Mouse (Mus musculus): ENCODE results near the gene Ppil4.
"Not testable (repeated sequence)": the region's sequence is repeated elsewhere in the genome, so short reads cannot be mapped to it uniquely, and the experiment has no call there.

Gene Ppil4

DNA sequence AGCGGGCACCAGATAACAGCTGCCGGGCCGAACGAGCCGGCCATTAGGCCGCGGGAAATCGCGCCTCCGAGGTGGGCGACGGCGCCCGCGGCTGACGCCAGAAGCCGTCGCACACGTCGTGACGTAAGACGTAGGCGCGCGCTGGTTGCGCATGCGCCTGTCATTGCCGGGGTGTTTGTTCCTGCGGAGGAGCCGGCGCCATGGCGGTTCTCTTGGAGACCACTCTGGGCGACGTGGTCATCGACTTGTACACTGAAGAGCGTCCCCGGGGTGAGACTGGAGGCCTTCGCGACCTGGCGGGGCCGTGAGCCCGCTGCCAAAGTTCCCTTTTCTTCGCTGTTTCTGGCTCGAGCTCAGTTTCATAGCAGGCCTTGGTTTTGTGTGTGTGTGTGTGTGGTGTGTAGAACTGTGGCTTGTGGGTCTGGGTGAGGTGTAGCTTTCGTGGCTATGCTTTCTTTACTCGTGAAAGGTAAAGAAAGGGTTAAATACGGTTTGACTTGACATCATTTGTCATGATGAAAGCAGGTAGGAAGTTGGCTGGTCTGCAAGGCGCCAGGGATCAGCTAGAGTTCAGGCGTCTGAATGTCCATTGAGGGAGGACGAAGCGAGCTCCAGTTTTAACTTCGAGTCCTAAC is at the start of gene Ppil4, which contains the start of gene Ginm1:
Gene Ppil4 (plus strand): TSS at position 141 of the 635 bp plus-strand sequence.
Gene Ginm1 (minus strand): TSS at position 74 of the 635 bp plus-strand sequence.
- DNase-seq (ENCODE audit: extremely low read depth, low read depth): peak; percentile 62

DNA sequence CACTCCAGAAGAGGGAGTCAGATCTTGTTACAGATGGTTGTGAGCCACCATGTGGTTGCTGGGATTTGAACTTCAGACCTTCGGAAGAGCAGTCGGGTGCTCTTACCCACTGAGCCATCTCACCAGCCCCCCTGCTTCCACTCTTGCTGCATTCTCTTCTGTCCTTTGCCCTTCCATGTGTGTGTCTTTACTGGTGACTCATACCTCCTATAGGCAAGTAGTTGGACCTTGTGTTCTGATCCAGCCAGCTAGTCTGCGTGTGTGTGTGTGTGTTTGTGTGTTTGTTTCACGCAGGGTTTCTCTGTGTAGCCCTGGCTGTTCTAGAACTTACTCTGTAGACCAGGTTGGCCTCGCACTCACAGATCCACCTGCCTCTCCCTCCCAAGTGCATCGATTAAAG is 47.2 kb upstream of the Ppil4 start:
- not testable (repeated sequence) for DNase-seq (ENCODE audit: extremely low read depth, low read depth)

DNA sequence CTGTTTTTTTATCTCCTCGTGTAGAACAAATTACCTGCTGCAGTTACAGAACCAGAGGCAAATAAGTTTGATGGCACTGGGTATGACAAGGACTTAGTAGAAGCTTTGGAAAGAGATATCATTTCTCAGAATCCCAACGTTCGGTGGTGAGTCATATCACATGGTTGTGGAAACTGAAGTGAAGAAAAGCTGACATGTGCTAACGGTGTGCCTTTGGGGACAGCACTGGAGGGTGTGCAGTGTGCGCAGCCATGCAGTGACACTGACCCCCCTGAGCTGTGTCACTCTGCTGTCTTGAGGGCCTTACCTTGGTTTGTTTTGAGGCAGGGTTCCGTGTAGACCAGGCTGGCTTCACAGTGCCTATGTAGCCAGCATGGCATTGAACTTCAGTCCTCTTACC is 43.9 kb upstream of the Ppil4 start:
- no peak for DNase-seq (ENCODE audit: extremely low read depth, low read depth)

DNA sequence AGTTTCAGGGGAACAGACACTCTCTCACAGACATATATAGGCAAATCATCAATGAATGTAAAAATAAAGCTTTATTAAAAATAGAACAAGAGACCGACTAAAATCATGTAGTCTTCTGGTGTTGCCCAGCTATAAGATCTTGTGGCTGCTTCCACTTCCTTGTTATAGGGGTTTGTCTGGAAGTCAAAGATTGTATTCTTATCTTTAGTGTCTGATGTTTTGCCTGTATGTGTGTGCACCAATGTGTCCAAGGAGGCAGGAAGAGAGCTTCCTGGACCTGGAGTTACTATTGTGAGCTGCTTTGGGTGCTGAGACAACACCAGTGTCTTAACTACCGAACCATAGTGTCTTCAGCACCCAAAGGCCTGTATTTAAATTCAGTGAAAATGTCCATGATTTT is 35.1 kb upstream of the Ppil4 start:
- peak; percentile 58 for DNase-seq (ENCODE audit: extremely low read depth, low read depth)

DNA sequence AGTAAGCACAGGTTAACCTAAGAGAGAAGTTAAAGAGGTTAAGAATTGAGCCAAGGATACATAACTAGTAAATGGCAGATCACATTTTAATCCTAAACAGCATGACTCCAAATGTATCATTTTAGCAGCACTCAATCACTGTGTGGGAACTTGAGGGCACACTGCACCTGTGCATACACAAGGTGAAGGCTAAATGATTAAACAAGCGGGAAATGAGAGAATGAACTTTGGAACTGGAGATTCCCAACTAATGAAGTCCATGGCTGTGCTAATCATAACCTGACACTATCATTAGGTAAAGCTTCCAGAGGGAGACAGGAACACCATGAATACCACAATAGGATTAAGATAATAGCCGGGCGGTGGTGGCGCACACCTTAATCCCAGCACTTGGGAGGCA is 20.3 kb upstream of the Ppil4 start:
- DNase-seq (ENCODE audit: extremely low read depth, low read depth): no peak

DNA sequence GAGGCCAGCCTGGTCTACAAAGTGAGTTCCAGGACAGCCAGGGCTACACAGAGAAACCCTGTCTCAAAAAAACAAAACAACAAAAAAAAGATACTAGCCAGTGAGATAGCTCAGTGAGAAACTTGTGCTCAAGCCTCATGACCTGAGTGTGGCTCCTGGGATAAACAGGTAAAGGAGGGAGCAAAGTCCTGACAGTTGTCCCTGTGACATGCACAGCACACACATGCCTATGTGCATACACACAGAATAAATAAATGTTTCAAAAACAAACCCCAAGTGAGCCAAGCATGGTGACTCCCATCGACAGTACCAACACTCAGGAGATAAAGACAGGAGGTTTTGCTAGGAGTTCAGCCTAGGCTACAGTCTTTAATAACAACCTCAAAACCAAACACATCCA is 19.9 kb upstream of the Ppil4 start:
- DNase-seq (ENCODE audit: extremely low read depth, low read depth): no peak

DNA sequence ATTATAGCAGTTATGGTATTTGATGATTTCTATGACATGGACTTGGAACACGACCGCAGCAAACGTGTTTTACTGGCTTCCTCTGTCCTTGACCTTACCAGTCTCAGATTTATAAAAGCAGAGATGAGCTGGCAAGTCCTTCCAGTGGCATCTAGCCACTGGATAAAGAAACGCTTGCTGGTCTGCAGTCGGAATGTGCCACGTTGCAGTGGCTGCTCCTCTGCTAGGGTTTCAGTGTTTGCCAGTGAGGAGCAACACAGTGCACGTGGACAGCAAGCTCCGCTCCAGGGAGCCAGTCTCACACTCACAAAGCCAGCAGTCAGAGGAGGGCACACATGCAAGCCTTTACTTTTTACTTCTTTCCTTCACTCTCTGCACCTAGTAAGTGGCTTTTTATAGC is 17.3 kb upstream of the Ppil4 start:
- no peak for DNase-seq (ENCODE audit: extremely low read depth, low read depth)

DNA sequence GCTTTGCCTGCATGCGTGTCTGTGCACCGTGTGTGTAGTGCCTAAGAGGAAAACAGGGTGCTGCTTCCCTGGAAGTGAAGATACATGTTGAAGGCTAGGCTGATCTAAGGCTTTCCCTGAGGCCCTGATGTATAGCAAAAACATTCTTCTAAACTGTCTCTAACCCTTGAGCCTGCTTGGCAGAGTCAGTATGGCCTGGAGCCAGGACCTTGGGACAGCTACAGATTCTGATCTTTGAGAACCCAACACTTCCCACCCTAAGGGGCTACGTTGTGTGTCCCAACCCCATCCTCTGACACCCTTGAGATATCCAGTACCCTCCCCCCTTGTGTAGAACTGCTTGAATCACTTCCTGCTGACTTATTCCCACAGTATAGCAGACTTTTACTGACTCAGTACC is 14.3 kb upstream of the Ppil4 start:
- no peak for DNase-seq (ENCODE audit: extremely low read depth, low read depth)

DNA sequence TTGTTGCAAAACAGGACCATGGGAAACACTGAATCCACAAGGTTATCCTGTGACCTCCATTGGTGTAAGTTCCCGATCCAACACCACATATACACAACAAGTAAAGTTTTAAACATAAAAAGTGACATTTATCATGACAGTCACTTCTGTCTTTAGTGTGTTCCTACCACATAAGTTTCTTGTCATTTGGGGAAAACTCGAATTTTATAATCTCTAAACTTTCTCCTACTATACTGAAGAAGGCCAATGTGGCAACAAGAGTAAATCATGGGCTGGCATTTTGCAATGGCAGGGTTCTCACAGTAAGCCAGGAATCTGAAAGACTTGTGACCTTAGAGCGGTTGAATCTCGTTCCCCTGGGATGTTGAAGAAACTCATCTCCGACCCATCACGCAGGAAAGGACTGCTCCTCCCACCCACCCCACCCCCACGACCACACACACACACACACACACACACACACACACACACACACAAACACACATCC is 12.9 kb upstream of the Ppil4 start:
- no peak for DNase-seq (ENCODE audit: extremely low read depth, low read depth)

DNA sequence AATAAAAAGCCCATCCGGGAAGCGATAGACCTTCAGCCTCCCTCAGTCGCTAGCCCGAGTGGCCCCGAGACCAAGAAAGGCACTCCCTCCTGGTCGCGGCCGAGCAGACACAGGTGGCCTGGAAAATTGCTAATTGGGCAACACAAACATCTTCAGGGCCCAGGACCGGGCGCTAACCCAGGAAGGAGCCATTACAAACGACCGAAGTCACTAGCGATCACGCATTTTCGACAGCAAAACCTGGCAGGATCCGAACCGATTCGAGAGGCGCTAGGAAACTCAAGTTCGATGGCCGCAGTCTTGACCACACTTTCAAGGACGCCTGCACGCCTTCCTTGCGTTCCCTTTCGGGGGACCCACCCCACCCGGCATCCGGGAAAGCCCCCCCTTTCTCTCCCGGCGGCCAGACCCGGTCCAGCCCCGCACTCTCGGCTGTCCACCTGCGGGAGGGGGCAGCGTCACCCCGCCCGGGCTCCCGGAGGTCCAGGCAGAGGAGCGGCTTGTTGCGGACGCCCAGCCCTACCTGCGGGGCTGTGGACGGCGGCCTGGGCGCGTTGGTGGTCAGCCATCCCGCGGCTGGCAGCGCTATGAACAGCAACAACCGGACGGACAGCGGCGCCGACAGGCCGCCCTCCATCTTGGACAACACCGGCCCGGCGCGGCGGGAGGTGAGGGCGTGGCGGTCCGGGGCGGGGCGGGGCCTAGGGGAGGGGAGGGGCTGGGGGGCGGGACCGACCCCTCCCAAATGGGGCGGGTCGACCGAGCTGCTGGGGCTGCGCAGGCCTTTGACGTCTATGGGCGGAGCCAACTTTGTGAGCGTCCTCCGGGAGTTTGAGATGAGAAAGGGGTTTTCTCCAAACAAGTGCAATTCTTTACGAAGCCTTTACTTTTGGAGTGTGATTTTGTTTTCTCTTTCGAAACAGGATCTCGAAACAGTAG is 12.2 kb upstream of the Ppil4 start:
- DNase-seq (ENCODE audit: extremely low read depth, low read depth): peak; percentile 51

DNA sequence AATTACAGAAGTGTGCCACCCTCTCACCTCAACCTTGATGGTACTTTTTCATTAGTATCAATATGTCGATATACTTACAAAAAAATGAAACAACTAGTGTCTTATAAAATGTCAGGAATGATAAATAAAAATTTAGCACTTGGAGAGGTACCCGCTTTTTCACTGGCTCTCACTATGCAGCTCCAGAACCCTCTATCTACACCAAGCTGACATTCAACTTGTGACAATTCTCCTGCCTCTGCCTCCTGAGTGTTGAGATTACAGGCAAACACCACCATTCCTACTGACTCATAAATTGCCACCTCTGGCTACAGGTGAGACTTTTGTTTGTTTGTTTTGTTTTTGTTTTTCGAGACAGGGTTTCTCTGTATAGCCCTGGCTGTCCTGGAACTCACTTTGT is 11.5 kb upstream of the Ppil4 start:
- no peak for DNase-seq (ENCODE audit: extremely low read depth, low read depth)

DNA sequence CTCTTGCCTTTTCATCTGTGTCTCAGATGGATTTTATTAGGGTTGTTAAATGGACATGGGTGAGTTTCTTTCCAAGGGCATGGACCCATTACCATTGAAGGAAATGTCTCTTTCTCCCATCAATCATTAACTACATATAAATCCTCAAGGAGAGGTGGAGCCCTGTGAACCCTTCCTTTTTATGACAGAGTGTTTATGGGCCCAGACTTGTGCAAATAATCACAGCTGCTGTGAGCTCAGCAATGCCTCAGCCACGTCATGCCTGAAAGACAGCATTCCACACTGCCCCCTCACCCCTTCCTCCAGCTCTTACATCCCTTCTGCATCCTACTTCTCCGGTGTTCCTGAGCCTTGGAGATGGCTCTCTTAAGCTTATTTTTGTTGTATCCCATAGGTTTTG is 5.4 kb upstream of the Ppil4 start:
- DNase-seq (ENCODE audit: extremely low read depth, low read depth): no peak

DNA sequence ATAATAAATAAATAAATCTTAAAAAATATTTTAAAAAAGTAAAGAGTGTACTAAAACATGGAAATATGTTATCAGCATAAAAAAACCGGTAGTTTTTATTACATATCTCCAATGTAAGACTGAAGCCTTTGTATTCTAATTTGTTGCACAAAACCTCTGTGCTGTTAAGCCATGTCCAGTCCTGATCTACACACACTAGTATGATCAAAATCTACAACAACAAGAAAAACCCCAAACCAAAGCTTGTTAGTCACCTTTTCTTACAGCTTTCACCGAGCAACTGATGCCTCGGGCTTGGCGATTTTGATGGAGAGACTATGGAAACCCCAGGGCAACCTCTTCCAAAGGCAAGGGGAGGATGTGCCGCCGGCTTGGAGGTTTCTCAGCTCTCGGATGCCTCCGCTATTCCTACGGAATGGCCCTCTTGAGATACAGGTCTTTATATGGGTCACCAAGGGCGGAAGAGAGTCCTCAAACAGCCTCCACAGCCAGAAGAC is 389 bp upstream of the Ppil4 start:
- DNase-seq (ENCODE audit: extremely low read depth, low read depth): no peak

DNA sequence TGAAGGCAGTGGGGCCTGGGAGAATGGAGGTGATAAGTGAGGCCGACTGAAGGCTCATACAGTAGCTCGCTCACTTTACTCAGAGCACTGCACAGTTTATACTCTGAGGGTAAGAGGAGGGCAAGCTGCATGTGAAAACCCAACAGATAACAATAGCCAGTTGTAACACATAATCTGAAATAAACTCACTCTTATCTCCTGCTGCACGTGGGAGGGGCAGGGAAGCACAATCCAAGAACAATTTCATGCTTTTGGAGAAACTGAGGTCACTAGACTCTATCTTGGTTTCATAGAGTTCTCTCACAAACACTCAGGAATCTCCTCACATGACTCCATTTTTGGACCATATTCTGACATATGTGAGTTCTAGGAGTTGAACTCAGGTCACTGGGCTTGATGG is 8.6 kb downstream of the Ppil4 start:
- no peak for DNase-seq (ENCODE audit: extremely low read depth, low read depth)

DNA sequence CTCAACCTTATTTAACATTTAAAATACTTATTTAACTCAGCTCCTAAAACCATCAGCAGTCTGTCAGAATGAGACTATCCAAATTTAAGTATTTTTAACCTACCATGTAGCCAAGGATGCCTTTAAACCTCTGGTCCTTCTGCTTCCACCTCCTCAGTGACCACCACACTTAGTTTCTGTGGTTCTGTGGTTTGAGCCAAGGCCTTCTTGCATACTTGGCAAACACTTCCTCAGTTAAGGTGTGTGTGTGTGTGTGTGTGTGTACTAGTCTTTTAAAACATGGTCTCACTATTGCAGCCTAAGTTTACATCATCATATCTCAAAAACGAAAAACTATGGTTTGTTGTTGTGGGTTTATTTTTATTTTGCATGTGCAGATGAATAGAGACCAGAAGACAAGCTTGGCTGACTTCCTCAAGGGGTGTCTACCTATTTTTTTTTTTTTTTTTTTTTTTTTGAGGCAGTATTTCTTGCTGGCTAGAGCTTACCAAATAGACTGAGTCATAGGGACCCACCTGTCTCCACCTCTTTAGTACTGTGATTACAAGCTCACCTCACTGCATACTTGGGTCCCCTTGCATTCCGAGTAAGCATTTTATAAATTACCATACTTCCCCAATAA is 9.9 kb downstream of the Ppil4 start:
- no peak for DNase-seq (ENCODE audit: extremely low read depth, low read depth)

DNA sequence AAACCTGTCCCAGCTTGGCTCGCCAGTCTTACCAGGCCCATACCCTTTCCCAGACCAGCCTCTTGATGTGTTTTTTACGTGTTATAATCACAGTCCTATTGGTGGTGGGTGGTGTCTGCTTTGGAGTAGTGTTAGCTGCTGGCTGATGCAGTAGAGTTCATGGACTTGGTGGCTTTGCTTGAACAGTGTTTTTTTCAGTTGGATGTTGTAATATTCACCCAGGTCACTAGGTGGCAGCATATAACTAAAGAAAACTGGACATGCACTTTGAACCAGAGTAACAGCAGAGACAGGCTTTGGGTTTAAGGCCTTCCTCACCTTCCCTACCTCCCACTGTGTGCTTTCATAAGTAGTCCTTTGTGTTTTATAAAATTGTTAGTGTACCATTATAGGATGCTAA is 17.2 kb downstream of the Ppil4 start:
- DNase-seq (ENCODE audit: extremely low read depth, low read depth): peak; percentile 49

DNA sequence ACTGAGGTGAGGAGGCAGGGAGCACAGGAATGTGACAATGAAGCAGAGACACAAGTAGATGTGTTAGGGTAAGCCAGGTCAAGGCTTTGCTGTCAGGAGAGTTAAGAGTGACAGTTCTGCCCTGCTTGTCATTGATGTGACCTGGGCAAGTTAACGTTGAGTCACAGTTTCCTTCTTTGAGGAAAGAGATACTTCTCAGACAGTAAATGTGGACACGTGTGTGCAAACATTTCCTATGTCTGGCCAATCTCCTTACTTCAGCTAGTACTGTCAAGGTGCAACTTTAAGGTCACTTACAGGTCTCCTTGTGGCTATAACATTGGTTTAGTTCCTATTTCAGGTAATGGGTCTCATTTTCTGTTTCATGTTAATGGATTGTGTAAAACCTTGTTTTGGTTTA is 23.8 kb downstream of the Ppil4 start:
- no peak for DNase-seq (ENCODE audit: extremely low read depth, low read depth)

DNA sequence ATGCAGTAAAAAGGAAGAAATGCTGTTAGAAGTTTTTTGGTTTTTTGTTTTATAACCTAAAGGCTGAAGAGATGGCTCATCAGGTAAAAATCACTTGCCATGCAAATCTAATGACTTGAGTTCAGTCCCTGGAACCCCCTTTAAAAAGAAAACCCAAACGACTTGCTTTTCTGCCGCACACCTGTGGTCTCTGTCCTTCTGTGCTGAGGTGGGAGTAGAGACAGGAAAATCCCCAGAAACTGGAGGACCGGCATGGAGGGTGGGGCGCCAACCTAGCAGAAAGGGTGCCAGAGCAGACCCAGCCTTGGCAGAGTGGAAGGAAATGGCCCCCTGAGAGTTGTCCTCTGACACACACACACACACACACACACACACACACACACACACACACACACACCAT is 26.0 kb downstream of the Ppil4 start:
- no peak for DNase-seq (ENCODE audit: extremely low read depth, low read depth)

DNA sequence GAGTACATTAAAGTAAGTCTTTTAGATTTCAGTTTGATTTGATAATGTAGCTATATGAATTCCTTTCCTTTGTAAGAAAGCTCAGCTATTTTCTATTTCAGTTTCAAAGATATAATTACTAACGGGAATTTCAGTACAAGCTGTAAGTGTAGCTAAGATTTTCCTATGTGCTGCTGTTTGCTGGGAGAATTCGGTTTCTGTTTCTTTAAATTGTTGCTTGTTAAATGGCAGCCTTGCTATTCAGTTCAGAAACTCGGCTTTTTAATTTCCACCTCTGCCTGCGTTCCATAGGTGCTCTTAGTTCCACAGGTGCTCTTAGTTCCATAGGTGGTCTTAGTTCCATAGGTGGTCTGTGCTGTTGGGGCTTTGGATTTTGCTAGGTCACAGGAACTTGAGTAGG is 26.5 kb downstream of the Ppil4 start:
- DNase-seq (ENCODE audit: extremely low read depth, low read depth): no peak

DNA sequence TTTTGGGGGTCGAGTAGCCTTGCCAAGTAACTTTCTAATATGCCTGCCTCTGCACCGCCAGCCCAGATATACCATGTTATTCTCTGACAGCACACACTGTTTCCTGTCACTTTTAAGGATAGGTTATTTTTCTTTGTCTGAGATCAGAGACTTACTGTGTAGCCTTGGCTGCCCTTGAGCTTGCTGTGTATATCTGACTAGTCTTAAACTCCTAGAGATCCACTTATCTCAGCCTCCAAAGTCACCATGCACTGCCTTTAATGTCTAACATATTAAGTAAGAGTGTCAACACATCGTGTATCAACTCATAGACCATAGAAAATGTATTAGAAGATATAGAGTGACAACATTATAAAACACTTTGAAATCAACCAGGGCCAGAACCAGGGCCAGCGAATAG is 26.9 kb downstream of the Ppil4 start:
- DNase-seq (ENCODE audit: extremely low read depth, low read depth): no peak

DNA sequence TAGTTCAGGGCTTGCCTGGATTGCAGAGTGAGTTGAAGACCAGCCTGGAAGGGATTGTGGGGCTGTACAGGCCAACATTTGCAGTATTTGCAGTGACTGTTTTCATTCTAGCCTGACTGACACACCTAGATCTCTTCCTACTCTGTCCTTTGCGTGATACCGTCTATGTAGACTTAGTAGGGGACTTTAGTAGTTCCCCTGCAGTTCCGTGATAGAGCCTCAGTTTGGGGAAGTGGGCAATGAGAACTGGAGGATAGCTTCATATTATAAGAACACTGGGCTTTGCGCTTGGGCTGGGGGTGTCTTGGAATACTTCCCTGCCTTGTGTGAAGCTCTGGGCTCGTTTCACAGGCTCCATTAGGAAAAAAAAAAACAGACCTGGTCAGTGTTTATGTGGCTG is 27.5 kb downstream of the Ppil4 start:
- DNase-seq (ENCODE audit: extremely low read depth, low read depth): peak; percentile 40

DNA sequence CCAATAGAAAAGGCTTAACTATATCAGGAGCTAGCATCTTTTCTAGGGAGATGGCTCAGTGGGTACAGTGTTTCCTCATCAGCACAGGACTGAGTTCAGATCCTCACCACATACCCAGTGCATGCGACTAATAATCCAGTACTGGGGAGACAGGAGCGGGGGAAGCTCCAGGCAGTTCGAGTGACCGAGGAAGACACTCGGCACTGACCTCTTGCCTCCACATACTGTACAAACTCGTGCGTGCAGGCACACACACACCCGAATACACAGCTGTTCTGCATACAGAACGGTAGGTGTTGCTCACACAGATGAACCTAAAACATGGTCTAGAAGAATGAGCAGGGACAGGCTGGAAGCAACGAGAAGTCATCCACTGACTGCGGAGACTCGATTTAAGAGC is 29.3 kb downstream of the Ppil4 start:
- DNase-seq (ENCODE audit: extremely low read depth, low read depth): no peak
